Mouse (Mus musculus): ENCODE measurements at regions not wholly inside any gene's neighbourhood (a gene's known extent, or its start where the extent isn't known, plus 50 kb on each side); places are given as distances from the start of the nearest gene placed in this dataset.

DNA sequence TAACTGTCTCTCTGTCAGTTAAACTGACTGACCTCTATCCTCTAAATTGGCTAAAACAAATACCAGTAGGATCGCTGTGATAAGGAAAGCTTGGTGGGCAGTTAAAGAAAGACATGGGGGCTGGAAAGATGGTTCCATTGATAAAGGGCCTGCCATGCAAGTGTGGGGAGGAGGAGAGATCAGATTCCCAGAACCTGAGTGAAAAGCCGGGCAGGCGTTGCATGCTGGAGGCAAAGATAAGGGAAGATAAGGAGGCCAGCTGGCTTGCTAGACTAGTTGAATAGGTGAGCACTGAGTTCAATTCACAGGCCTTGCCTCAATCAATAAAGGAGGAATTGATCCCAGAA, 122.3 kb upstream of the Cited2 start:
- TF ChIP-seq CTCF (IDR thresholded peaks at IDR 0.05; ENCODE audit: borderline replicate concordance, insufficient read depth, low read length): no peak
- no peak for TF ChIP-seq POLR2A (IDR thresholded peaks at IDR 0.05; ENCODE audit: low read depth, low read length)
